Mouse (Mus musculus): Measurements from ENCODE around the gene Gm30083. TPM values are rescaled to one million over a fixed set of nuclear protein-coding genes. Genes with fewer than 3 reads are reported as not detected.

Gene Gm30083
- polyA plus RNA-seq (2015; fragmentation: Illumina TruSeq; extraction: RNeasy Lipid Tissue Mini Kit (QIAGEN cat#74804); ENCODE audit: low read depth, low replicate concordance), result not detected

GRCm38 (mm10) chr14:34015063-34015462 lies at the start of gene Gm30083:
Gm30083 (minus strand) TSS chr14:34015182.

GRCm38 (mm10) chr14:34052516-34052915 lies 37.5 kb upstream of the Gm30083 start, which contains the start of gene Antxrl:
Antxrl (plus strand) TSS chr14:34052707.

GRCm38 (mm10) chr14:34016381-34016780 lies 1.4 kb upstream of the Gm30083 start, which contains the start of gene Gm5460:
Gm5460 (plus strand) TSS chr14:34016758.

GRCm38 (mm10) chr14:33978604-33979059 lies 36.4 kb downstream of the Gm30083 start, which contains the start of gene Zfp488:
Zfp488 (minus strand) TSS chr14:33978764.

GRCm38 (mm10) chr14:33953761-33954160 lies 61.2 kb downstream of the Gm30083 start, which contains the start of gene Rbp3:
Rbp3 (plus strand) TSS chr14:33954003.

GRCm38 (mm10) chr14:33940739-33941138 lies 74.2 kb downstream of the Gm30083 start, which contains the start of gene Gdf2:
Gdf2 (plus strand) TSS chr14:33941039.

Other genes with a start within 250 kb of the Gm30083 start
- 3.0 TPM for gene Gdf10, start 91.6 kb downstream of the Gm30083 start, polyA plus RNA-seq (2015; fragmentation: Illumina TruSeq; extraction: RNeasy Lipid Tissue Mini Kit (QIAGEN cat#74804); ENCODE audit: low read depth, low replicate concordance)
- gene Gdf2, start 74.1 kb downstream of the Gm30083 start, polyA plus RNA-seq (2015; fragmentation: Illumina TruSeq; extraction: RNeasy Lipid Tissue Mini Kit (QIAGEN cat#74804); ENCODE audit: low read depth, low replicate concordance), result not detected
- 0.10 TPM for gene Rbp3, start 61.2 kb downstream of the Gm30083 start, polyA plus RNA-seq (2015; fragmentation: Illumina TruSeq; extraction: RNeasy Lipid Tissue Mini Kit (QIAGEN cat#74804); ENCODE audit: low read depth, low replicate concordance)
- gene Zfp488, start 36.4 kb downstream of the Gm30083 start, polyA plus RNA-seq (2015; fragmentation: Illumina TruSeq; extraction: RNeasy Lipid Tissue Mini Kit (QIAGEN cat#74804); ENCODE audit: low read depth, low replicate concordance), result 2.4 TPM
- not detected for gene Gm5460, start 1.6 kb upstream of the Gm30083 start, polyA plus RNA-seq (2015; fragmentation: Illumina TruSeq; extraction: RNeasy Lipid Tissue Mini Kit (QIAGEN cat#74804); ENCODE audit: low read depth, low replicate concordance)
- gene Antxrl, start 37.5 kb upstream of the Gm30083 start, polyA plus RNA-seq (2015; fragmentation: Illumina TruSeq; extraction: RNeasy Lipid Tissue Mini Kit (QIAGEN cat#74804); ENCODE audit: low read depth, low replicate concordance), result not detected
- gene Anxa8, start 70.8 kb upstream of the Gm30083 start, polyA plus RNA-seq (2015; fragmentation: Illumina TruSeq; extraction: RNeasy Lipid Tissue Mini Kit (QIAGEN cat#74804); ENCODE audit: low read depth, low replicate concordance), result 0.86 TPM
- not detected for gene A630023A22Rik, start 87.6 kb upstream of the Gm30083 start, polyA plus RNA-seq (2015; fragmentation: Illumina TruSeq; extraction: RNeasy Lipid Tissue Mini Kit (QIAGEN cat#74804); ENCODE audit: low read depth, low replicate concordance)
- not detected for gene Npy4r, start 137.3 kb upstream of the Gm30083 start, polyA plus RNA-seq (2015; fragmentation: Illumina TruSeq; extraction: RNeasy Lipid Tissue Mini Kit (QIAGEN cat#74804); ENCODE audit: low read depth, low replicate concordance)
- 0.83 TPM for gene Gprin2, start 186.5 kb upstream of the Gm30083 start, polyA plus RNA-seq (2015; fragmentation: Illumina TruSeq; extraction: RNeasy Lipid Tissue Mini Kit (QIAGEN cat#74804); ENCODE audit: low read depth, low replicate concordance)
- gene Syt15, start 204.4 kb upstream of the Gm30083 start, polyA plus RNA-seq (2015; fragmentation: Illumina TruSeq; extraction: RNeasy Lipid Tissue Mini Kit (QIAGEN cat#74804); ENCODE audit: low read depth, low replicate concordance), result 1.1 TPM

Data from brain, adult 10 weeks (tissue).